Mouse (Mus musculus) hindbrain, embryonic 15.5 days (tissue): Measurements from ENCODE around the gene Cdca4. TPM values are rescaled to one million over a fixed set of nuclear protein-coding genes. Genes with fewer than 3 reads are reported as not detected.

ENCODE experiments used
- ATAC-seq: fragments of 200-750 bp; cut with Nextera tagmentation; 2 replicates; pipeline ENCODE4 v1.8.0; 2017; ENCODE audit warnings: low read depth, moderate number of reproducible peaks, moderate TSS enrichment; ENCODE audit not compliant: low FRiP score
- H3K27ac ChIP-seq: fragments of 300-500 bp; sonication (generic); replicated peaks from 2 replicates; pipeline ENCODE4 v1.5.1; 2015; ENCODE audit warnings: mild to moderate bottlenecking, inconsistent platforms
- H3K27me3 ChIP-seq: fragments of 300-500 bp; sonication (generic); 2 replicates; pipeline ENCODE4 v1.6.1; 2015; ENCODE audit warnings: control low read depth, inconsistent platforms
- H3K36me3 ChIP-seq: fragments of 300-500 bp; sonication (generic); 2 replicates; pipeline ENCODE4 v1.6.1; 2015; ENCODE audit warnings: control low read depth, inconsistent platforms
- H3K4me1 ChIP-seq: fragments of 300-500 bp; sonication (generic); replicated peaks from 2 replicates; pipeline ENCODE4 v1.6.1; 2015; ENCODE audit warnings: control low read depth, inconsistent platforms
- H3K4me2 ChIP-seq: fragments of 300-500 bp; sonication (generic); 2 replicates; pipeline ENCODE4 v1.6.1; 2015; ENCODE audit warnings: moderate library complexity, mild to moderate bottlenecking, inconsistent platforms
- H3K4me3 ChIP-seq: fragments of 300-500 bp; sonication (generic); 2 replicates; pipeline ENCODE4 v1.5.1; 2015; ENCODE audit warnings: mild to moderate bottlenecking, inconsistent platforms
- H3K9ac ChIP-seq: fragments of 300-500 bp; sonication (generic); 2 replicates; pipeline ENCODE4 v1.6.1; 2015; ENCODE audit warnings: inconsistent platforms
- H3K9me3 ChIP-seq: fragments of 300-500 bp; sonication (generic); 2 replicates; pipeline ENCODE4 v1.6.1; 2016; ENCODE audit warnings: control low read depth, inconsistent platforms
- WGBS: fragments of 180-500 bp; shearing (Covaris S2); methylation state at CpG from one replicate; pipeline ENCODE4 v1.1.7; 2015; 5-methylcytosine and 5-hydroxymethylcytosine counted together
- polyA plus RNA-seq: library from polyadenylated mRNA; unstranded; fragments of >200 nt; fragmentation: Nextera tagmentation; extraction: Ambion mirVana; gene quantifications from 2 replicates; pipeline ENCODE4 v1.2.1, GENCODE M21; 2015

The Cdca4 gene
- polyA plus RNA-seq, 1 experiment from 2014 or later: 37.3 TPM

- Histone ChIP-seq H3K9me3 (no peaks in the 10 kb centered on the region), H3K9ac (no peak overlapping the region), H3K4me1 (peaks cover 18% of the 10 kb centered on the region), H3K36me3 (no peaks in the 10 kb centered on the region), H3K27ac (no peak overlapping the region), H3K4me2 (peak overlapping the region; percentile 100), H3K27me3 (peaks cover 14% of the 10 kb centered on the region; the same call in 1 of the 2 replicates), H3K4me3 (no peak overlapping the region)
- no peak for ATAC-seq
- WGBS: 18% methylated on average over 3 of the region's 3 CpGs
These were observed 26.3 kb downstream of the Cdca4 start for GRCm38 (mm10) chr12:112802917-112803316.

DNA sequence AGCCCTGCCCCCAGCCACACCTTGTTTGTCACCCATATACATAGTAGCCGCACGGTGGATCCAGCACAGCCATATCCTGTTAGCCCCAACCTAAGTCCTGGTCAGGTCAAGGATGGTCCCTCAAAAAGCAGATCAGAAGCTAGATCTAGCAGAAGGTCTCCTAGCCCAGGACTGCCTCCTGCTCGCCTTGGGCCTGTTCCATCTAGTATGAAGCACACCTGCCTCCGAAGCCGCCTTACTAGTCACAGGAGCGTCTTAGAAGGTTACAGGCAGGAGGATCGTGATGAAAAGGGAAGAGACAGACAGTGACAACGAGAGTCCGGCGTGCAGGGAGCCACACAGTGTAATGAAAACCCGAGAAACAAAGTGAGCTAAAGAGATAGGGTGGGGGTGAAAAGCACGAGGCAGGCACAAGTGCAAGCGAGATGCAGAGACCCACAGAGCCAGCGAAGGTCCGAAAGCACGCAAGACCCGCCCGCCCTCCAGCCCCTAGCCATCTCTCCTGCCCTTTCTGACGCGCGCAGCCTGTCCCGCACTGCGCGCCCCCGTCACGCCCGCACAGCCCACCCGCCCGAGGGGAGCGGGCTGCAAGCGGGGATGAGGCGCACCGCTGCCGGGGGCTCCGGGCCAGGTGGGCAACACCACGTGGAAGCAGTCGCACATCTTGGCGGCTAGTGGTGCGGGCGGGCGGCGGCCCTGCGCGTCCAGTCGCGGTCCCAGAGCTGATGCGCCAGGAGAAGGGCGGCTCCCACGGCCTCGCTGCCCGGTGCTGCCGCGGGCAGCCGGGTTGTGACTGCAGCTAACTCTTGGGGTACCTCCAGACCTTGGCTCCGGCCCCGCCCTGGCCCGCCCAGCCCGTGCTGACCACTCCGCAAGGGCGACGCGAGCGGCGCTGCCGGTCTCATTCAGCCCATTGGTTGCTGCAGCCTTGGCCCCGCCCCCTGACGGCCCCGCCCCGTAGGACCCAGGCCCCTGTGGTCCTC lies 27.1 kb downstream of the Cdca4 start, which contains the start of gene Ahnak2:
Ahnak2 (minus strand) TSS at position 794 of the 983 bp plus-strand sequence.
- Histone ChIP-seq H3K36me3 (no peaks in the 10 kb centered on the region), H3K4me3 (peak within 1 kb of the TSS; percentile 68), H3K4me2 (peak within 1 kb of the TSS; percentile 100), H3K27ac (no peak within 1 kb of the TSS), H3K4me1 (peaks cover 22% of the 10 kb centered on the region), H3K27me3 (peaks cover 14% of the 10 kb centered on the region; the same call in 1 of the 2 replicates), H3K9ac (peak within 1 kb of the TSS; percentile 66), H3K9me3 (no peaks in the 10 kb centered on the region)
- 5% methylated on average over 45 of the region's 69 CpGs for WGBS
- peak; percentile 44; the same call in 1 of the 2 replicates for ATAC-seq

DNA sequence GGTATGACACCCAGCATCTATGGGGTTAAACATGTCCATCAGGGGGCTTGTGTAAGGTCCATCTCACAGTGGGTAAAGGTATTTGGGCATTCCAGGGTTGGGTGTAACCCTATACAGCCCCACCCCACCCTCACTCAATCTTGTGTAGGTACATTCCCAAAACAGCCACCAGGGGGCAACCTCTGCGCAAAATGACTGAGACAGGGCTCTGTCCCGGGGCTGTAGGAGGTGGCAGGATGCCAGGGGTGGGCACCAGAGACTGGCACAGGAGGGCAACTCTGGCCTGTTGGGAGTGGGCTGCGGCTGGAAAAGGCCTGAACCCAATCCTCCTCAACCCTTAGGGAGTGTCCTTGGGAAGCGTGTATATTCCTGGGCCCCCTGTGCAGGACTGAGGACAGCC lies 28.7 kb downstream of the Cdca4 start:
- Histone ChIP-seq H3K4me1 (peaks cover 22% of the 10 kb centered on the region), H3K9me3 (no peaks in the 10 kb centered on the region), H3K27ac (no peak overlapping the region), H3K27me3 (peaks cover 14% of the 10 kb centered on the region; the same call in 1 of the 2 replicates), H3K36me3 (no peaks in the 10 kb centered on the region), H3K9ac (no peak overlapping the region), H3K4me2 (no peak overlapping the region), H3K4me3 (no peak overlapping the region)
- 0 out of 2 replicates have a peak, but pooled peaks have one; percentile 1 for ATAC-seq
- WGBS: 9% methylated on average over 4 of the region's 4 CpGs

- no peak for ATAC-seq
- Histone ChIP-seq H3K4me2 (no peak overlapping the region), H3K27ac (no peak overlapping the region), H3K27me3 (peaks cover 14% of the 10 kb centered on the region; the same call in 1 of the 2 replicates), H3K4me1 (peaks cover 22% of the 10 kb centered on the region), H3K4me3 (no peak overlapping the region), H3K9me3 (no peaks in the 10 kb centered on the region), H3K9ac (no peak overlapping the region), H3K36me3 (no peaks in the 10 kb centered on the region)
- 83% methylated on average over 10 of the region's 10 CpGs for WGBS
These were observed 29.8 kb downstream of the Cdca4 start for GRCm38 (mm10) chr12:112799237-112799970.

- Histone ChIP-seq H3K4me2 (no peak overlapping the region), H3K4me1 (peaks cover 28% of the 10 kb centered on the region), H3K27ac (no peak overlapping the region), H3K36me3 (no peaks in the 10 kb centered on the region), H3K27me3 (peaks cover 14% of the 10 kb centered on the region; the same call in 1 of the 2 replicates), H3K9me3 (no peaks in the 10 kb centered on the region), H3K4me3 (no peak overlapping the region), H3K9ac (no peak overlapping the region)
- WGBS: 83% methylated on average over 5 of the region's 5 CpGs
- no peak for ATAC-seq
These were observed 30.5 kb downstream of the Cdca4 start for GRCm38 (mm10) chr12:112798716-112799115.

GRCm38 (mm10) chr12:112798332-112798681 lies 30.9 kb downstream of the Cdca4 start:
- Histone ChIP-seq H3K36me3 (no peaks in the 10 kb centered on the region), H3K4me3 (no peak overlapping the region), H3K9ac (no peak overlapping the region), H3K27ac (no peak overlapping the region), H3K27me3 (peaks cover 14% of the 10 kb centered on the region; the same call in 1 of the 2 replicates), H3K4me2 (no peak overlapping the region), H3K4me1 (peaks cover 28% of the 10 kb centered on the region), H3K9me3 (no peaks in the 10 kb centered on the region)
- no peak for ATAC-seq
- 34% methylated on average over 5 of the region's 5 CpGs for WGBS

DNA sequence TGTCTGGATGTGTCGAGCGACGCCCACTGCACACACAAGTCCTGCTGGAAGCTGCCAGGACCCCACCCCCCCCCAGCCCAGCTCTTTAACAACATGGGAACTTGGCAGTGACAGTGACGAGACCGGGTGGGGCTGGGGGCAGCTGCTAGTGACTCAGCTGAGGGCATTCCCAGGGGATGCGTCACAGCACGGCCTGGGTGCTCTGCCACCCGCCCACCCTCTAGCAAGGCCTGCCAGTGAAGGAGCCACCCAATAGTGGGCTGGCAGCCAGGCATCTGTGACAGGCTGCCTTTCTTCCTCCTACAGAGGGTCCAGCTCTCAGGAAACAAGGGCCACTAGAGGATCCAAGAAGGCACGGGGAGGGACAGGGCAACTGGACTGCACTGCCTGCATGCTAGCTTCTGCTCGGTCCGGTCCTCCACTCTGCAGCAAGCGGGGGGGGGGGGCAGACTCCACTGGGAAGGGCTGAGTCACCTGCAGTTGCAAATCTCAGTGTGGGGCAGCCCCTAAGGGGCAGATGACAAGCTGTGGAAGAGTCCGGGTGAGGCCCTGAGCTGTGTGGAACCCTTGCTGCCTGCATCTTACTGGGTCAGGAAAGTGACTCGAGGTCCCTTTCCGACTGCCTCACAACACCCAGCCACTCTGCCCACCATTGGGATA lies 31.4 kb downstream of the Cdca4 start:
- Histone ChIP-seq H3K36me3 (no peaks in the 10 kb centered on the region), H3K9me3 (no peaks in the 10 kb centered on the region), H3K4me2 (no peak overlapping the region), H3K27me3 (peaks cover 14% of the 10 kb centered on the region; the same call in 1 of the 2 replicates), H3K9ac (no peak overlapping the region), H3K4me3 (no peak overlapping the region), H3K4me1 (peaks cover 28% of the 10 kb centered on the region), H3K27ac (no peak overlapping the region)
- ATAC-seq: 0 out of 2 replicates have a peak, but pooled peaks have one; percentile 23
- 42% methylated on average over 15 of the region's 15 CpGs for WGBS

- no peak overlapping the region for H3K27ac ChIP-seq
- peaks cover 21% of the 10 kb centered on the region for H3K4me1 ChIP-seq
- H3K4me3 ChIP-seq: no peak overlapping the region
- peaks cover 14% of the 10 kb centered on the region; the same call in 1 of the 2 replicates for H3K27me3 ChIP-seq
- whole genome bisulfite sequencing: 61% methylated on average over 17 of the region's 17 CpGs
- H3K36me3 ChIP-seq: no peaks in the 10 kb centered on the region
- ATAC-seq: no peak
- no peaks in the 10 kb centered on the region for H3K9me3 ChIP-seq
- H3K4me2 ChIP-seq: no peak overlapping the region
- no peak overlapping the region for H3K9ac ChIP-seq
These were observed 32.4 kb downstream of the Cdca4 start for GRCm38 (mm10) chr12:112796551-112797510.

DNA sequence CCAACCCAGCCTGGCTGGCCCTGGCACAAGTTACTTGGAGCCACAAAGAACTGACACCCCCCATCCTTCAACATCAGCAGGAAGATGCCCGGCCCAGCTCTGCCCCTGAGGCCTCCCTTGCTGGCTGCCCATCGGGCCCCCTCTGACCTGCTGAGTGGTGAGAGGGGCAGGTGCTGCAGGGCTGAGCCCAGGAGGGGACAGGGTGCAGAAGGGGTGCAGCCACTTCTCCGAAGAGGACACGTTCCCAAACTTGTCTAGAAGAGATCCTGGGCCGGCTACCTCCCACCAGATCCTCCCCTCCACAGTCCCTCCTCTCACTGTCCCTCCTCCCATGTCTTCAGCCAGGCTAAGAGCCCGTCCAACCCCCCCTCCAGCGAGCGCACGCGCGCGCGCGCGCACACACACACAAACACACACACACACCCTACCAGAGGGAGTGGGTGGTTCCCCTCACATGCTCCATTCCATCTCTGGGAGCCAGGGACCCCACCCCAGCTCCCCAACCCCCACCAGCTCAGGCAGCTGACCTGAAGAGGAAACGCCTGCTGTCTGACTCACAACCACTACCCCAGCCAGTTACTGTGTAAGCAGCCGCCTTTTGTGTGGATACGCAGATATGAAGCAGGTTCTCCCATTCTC lies 33.6 kb downstream of the Cdca4 start:
- Histone ChIP-seq H3K4me3 (no peak overlapping the region), H3K27me3 (peaks cover 4% of the 10 kb centered on the region; the same call in 1 of the 2 replicates), H3K9ac (no peak overlapping the region), H3K4me2 (no peak overlapping the region), H3K36me3 (no peaks in the 10 kb centered on the region), H3K4me1 (peaks cover 16% of the 10 kb centered on the region), H3K9me3 (no peaks in the 10 kb centered on the region), H3K27ac (no peak overlapping the region)
- ATAC-seq: no peak
- WGBS: 69% methylated on average over 18 of the region's 18 CpGs

GRCm38 (mm10) chr12:112794998-112795397 lies 34.2 kb downstream of the Cdca4 start:
- no peak for ATAC-seq
- 91% methylated on average over 5 of the region's 5 CpGs for WGBS
- H3K27me3 ChIP-seq: no peaks in the 10 kb centered on the region
- peaks cover 16% of the 10 kb centered on the region for H3K4me1 ChIP-seq
- H3K4me2 ChIP-seq: no peak overlapping the region
- H3K4me3 ChIP-seq: no peak overlapping the region
- H3K27ac ChIP-seq: no peak overlapping the region
- H3K36me3 ChIP-seq: no peaks in the 10 kb centered on the region
- H3K9me3 ChIP-seq: no peaks in the 10 kb centered on the region
- no peak overlapping the region for H3K9ac ChIP-seq
